Mouse (Mus musculus) inflammation-experienced regulatory T-cells, adult 6 months (primary cell): ENCODE measurements at regions not wholly inside any gene's neighbourhood (a gene's known extent, or its start where the extent isn't known, plus 50 kb on each side); places are given as distances from the start of the nearest gene placed in this dataset.
A peak's percentile ranks its signal among the peaks of the same experiment; 100 is the strongest.
"Not testable (repeated sequence)": the region's sequence is repeated elsewhere in the genome, so short reads cannot be mapped to it uniquely, and the experiment has no call there.

ENCODE experiments used
- ATAC-seq: one replicate; pipeline ENCODE4 v1.8.0; 2017

DNA sequence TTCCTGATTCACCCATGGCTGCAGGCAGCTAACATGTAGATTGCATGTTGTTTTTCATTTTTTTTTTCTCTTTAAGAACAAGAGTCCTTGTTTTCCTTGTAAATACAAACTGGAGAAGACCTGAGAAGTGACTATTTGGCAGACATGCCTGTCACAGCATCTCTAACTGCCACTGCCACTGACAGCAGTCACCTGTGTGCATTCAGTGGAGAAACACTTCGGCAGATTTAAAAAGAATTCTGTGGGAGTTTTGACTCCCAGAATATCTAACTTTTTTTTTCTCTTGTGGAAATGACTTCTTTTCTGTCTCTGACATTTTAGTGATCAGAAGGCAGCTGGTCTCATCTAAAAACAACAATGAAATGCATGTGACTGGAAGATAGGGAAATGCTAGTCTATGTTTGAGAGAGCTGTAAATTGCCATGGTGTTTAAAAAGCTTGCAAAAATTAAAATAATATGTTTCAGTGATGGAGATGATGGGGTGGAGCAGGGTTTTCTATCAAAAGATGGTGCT is 526.0 kb upstream of the Agtr1b start:
- ATAC-seq = no peak

DNA sequence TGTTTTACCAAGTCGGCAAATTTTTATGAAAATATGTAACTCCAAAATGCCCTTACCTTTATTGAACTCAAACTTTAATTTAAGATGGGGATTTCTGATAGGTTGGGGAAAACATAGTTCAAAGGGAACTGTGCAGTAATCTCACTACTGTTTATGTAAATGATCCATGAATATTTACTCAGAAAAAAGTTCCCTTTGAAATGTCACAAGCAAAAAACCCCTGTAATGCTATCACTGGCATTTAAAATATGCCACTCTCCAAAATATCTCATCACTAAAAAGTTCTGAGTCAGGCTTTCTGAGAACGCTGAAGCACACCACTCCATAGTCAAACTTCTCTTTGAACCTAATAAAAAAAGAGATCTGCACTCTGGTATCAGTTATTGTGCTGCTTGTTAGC is 497.3 kb upstream of the Agtr1b start:
- peak; percentile 88 for ATAC-seq

DNA sequence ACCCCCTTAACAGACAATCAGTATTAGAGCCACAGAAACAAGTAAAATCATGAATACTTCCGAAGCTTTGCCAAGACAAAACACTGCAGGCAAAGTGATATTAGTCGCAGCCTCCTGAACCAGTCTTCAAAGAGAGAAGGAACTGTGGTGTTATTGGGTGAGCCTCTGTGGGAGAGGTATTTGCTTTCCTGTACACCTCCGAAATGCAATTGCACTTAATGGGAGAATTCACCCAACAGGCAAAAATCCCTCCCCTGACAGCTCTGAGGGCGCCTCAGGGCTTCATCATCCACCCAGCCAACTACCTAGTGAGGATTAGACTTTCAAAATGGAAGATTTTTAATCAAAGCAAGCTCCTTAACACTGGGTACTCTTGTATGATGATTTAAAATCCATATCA is 464.1 kb upstream of the Agtr1b start:
- ATAC-seq = no peak

DNA sequence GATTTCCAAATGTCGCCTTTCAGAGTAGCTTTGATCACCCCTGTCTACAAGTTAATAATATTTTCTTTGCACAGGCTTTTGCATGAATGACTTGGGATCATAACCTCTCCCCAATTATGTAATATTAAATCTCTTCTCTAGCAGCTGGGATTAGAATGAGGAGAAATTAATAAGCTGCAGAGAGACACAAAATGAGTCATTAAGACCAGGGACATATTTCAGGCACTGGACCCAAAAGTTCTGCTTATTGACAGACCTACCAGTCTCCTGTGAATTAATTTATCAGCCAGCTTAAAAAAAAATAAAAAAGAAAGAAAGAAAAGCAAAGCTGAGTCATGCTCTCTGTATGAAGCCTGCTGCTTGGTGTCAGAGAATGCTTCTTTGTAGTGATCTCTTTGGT is 462.4 kb upstream of the Agtr1b start:
- no peak for ATAC-seq

DNA sequence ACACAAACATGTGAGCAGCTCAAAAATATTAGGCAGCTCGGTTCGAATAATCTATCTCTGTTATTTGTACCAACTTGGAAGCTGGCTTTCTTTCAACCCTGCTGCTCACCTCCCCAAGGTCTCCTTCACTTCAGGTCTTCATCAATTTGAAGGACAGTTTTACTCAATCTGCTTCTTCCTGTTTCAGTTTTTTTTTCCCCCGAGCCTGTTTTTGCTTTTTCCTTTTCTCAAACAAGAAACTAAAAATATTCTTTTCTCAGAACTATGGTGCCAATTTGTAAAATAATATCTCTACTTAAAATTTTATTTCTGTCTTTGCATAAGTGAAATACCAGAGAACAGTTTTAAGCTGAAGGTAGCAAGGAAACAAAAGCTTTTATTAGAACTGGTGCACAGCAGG is 461.8 kb upstream of the Agtr1b start:
- ATAC-seq = no peak

DNA sequence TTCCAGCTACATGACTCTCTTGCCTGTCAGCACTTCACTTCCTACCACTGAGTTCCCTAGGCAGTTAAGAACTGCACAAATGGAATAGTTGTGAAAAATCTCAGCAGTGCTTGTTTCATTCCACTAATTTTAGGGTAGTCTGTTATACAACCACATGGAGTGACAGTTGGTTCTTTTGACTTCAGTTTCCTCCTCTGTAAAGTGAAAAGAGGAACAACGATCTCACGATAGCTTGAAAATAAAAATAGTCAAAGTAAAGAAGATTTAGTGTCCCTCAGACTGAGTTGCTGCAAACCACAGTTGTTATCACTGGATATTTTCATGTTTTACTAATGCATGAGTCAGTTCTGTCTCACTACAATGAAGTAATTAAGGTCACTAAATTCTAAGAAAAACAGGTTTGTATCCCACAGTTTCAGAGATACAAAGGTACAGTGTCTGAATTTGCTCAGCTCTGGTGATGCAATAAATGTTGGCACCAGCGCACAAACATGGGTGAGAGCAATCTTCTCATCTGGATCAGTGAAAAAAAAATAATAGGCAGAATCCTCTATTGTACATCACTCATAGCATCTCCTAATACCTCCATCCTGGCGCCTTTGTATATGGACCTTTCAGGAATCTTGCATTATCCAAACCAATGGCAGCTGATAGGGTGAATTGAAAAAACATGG is 458.8 kb upstream of the Agtr1b start:
- no peak for ATAC-seq

DNA sequence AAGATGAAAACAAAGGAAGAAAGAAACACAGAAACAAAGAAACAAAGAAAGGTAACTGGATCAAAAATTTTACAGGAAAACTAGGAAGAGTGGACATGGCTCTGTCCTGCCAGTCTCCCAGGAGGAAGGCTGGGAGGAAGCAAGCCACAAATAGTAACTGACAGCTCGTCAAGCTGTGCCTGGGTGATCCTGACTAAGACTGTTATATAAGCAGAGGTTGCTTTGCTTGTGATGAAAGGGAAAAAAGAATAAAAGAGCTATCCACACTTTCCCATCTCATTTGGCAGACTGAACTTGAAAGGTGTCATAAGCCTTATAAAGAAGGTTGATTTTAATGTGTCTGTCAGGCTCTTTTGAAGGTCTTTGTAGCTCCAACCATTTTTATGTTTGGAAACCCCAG is 455.2 kb upstream of the Agtr1b start:
- no peak for ATAC-seq

DNA sequence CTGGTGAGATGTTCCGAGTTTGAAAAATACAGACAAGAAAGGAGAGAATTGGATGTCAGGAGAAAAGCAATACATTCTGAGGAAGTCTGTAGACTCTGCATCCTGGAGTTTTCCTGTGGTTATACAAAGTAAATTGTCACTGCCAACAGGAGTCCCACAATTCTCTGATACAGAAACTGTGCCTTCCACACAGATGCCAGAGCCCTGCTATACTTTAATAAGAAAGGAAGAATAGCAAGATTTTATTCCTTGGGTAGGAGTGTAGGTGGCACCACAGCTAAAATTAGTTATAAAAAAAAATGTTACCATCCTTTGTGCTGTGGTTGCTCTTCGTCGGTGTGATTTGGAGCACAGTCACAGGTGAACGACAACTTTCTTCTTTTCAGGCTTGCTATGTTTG is 454.7 kb upstream of the Agtr1b start:
- no peak for ATAC-seq

DNA sequence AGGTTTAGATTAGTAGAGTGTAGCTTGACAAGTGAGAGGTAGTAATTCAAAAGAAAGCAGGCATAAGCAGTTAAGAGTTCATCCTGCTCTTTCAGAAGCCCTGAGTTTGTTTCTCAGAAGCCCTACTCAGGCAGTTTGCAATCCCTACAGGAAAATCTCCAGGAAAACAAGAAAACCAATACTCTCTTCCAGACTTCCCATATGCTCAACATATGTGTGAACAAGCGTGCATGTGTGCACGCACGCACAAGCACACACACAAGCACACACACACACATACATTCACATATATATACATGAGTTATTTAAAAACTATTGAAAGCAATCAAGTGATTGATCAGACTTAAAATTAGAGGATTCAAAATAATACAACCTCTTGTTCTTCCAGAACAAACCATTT is 453.1 kb upstream of the Agtr1b start:
- no peak for ATAC-seq

DNA sequence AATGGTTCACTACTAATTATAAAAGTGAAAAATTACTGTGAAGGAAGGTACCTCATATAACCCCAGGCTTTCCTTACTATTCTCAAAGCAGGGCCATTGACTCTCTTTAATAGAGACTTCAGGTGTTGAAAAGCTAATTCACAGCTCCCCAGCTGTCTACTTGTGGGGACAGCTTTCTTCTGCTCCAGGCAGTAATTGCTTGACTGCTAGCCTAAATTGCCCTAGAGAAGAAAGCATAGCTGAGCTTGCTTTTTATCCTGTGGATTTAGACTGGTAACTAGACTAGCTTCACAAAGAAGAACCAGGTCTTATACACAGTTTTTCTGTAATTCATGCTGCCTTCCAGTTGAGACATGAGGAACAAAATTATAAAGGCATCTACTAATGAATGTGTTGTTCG is 452.6 kb upstream of the Agtr1b start:
- ATAC-seq = no peak

DNA sequence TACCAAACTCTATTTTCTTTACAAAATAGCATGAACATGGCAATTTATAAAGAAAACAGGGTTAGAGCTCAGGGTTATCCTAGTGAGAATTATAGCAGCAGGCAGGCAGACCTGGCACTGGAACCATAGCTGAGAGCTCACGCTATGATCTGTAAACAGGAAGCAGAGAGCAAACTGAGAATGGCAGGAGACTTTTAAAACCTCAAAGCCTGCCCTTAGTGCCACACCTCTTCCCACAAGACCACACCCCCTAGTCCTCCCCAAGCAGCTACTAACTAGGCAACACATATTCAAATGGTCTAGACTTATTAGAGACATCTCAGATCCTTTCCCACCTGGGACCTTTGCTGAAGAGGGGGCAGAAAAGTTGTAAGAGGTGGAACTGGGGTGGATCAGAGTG is 449.6 kb upstream of the Agtr1b start:
- peak; percentile 57 for ATAC-seq

DNA sequence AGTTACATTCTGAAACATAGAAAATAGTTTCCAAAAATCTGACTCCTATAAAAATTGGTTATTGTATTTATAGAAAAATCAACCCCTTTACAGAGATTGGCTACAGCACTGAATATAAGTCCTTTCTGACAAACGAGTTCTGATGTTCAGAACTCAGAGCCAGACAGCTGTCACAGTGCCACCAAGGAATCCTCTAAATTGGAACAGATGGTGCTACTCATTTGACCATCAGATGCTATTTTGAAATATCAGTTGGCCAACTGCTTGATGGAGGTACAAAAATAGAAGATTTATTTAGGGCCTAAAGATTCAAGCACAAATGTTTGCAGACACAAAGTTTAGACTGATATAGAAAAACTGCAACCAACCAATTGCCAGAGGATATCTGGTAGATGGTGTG is 427.3 kb upstream of the Agtr1b start:
- ATAC-seq = no peak

DNA sequence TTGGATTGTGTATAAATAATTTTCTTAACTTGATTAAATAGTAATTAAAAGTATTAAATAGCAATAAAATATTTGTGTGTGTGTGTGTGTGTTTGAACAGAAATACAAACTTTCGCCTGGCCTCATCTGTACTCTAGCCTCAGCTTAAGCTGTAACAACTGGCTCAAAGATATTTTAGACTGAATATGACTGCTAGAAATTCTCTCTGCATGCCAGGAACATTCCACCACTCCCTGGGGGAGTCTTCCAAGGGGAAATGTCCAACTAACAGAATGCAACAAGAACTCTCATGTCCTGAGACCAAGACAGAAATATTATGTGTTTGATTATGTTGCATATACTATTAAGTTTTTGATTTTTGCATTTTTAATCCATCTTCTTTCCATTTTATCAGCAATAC is 425.5 kb upstream of the Agtr1b start:
- no peak for ATAC-seq

DNA sequence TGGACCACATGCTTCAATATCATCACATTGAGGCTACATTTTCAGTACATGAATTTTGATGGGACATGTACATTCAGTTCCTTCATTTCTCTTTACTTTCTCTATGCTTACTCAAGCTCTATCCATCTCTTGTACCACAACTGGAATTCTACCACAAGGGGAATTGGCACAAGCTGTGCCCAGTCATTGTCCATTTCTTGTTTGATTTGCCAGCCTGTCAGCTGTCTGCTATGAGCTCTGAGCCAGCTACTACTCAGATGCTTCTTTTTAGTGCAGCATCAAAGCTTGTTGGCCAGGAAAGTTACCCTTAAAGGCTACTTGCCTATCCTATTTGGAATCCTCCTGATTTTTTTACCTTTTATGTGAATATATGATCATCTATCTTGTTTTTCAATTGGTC is 410.9 kb upstream of the Agtr1b start:
- no peak for ATAC-seq

DNA sequence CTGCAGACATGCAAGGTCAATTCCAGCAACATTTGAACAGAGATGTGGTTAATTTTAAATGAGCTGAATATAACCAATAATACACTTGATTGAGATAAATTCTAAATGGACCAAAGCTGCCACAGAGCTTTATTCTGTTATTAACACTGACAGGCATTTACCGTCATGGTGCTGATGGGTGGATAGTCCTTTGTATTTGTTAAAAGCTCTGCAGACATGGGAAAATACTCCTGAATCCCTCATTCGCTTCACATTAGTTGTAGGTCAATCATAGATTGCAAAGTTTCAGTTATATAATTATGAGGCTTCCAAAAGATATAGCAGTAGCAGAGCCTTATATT is 410.0 kb upstream of the Agtr1b start:
- no peak for ATAC-seq

DNA sequence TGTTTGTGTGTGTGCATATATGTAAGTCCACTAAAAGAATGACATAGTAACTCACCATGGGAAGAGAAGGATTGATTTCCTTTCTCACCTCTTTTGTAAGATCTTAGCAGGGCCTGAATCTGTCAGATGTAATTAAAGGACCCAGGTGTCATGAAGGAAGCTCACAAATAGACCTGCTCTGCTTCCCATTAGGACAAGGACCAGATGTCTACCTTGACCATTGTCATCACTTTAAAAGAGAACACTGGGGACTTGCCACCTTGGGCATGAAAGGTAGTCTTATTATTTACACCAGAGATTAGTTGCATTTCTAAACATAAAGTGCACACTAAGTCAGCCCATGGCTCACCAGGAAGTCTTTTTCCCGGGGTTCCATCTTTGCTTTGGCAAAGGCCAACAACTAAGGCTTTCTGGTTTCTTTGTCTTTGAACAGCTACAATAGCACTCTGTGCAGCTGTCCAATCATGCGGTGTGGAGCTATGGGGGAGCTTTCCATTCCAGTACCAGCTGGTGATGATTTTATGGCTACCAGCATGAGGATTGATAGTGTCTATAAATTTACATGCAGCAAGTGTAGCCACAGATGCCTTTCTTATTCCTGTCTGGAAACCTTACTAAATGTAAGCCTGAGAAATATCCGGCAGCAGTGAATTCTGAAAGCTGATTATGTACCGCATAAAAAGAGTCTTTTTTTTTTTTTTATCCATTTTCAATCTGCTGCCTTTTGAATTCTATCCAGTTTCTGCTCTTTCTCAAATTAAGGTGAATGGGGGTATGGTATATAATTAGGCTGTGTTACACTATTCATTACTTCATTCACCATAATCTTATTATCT is 409.4 kb upstream of the Agtr1b start:
- no peak for ATAC-seq

DNA sequence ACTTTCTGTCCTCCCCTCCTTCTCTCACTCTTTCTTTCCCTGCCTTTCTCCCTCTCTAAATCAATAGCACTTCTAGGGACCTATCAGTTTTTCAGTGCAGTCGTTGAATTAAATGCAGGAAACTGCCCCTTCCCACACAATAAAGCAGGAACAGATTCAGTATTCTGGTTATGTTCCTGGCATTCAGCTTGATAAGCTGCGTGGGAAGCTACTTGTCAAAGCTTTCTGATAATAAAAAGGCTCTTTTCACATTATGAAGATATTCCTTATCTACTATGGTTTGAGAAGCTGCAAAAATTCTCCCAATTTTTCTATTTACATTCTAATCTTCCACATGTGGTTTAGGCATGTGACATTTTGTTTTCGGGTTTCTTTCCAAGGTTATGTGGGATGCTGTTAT is 367.3 kb upstream of the Agtr1b start:
- ATAC-seq = no peak

DNA sequence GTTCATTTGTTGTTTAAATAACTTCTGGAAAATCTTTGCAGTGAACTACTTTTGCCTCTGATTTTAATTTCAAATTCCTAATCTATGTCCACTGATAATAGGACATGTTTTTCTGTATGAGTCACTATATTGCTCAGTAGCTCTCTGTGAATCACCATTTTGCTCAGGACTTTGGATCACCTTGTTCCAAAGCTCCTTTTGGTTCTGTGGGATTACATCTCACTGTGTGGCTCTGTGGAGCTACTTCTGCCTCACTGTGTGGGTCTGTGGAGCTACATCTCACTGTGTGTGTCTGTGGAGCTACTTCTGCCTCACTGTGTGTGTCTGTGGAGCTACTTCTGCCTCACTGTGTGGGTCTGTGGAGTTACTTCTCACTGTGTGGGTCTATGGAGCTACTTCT is 365.0 kb upstream of the Agtr1b start:
- ATAC-seq = no peak

DNA sequence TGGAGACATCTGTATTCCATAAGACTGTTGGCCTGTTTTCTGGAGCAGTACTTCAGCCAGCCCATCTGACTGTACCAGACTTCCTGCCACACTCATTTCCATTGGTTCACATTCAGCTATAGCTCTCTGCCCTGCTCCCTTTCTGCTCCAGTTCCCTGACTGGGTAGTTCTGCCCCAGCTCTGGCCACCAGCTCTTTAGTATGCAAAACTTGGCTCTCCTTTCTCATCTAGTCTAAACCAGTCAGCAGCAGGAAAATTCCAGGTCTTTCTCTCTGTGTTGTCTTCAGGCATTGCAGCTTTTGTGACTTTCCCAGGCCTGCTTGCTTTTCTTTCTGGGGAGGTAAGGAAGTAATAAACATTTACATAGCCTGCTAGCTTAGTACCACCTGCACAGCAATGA is 363.5 kb upstream of the Agtr1b start:
- no peak for ATAC-seq

DNA sequence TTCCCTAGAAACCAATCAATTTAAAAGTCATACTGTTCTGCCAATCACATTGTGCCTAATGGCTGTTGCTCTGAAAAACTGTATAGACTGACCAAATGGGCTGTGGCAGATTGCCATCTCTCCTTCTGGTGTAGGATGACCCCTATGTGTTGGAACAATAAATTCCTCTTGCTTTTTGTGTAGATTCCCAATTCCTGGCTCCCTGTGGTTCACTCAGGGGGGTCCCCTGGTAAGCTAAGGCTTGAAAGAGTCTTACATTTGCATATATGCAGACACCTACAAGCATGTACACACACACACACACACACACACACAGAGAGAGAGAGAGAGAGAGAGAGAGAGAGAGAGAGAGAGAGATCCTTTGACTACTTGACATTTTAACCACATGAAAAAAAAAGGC is 362.8 kb upstream of the Agtr1b start:
- not testable (repeated sequence) for ATAC-seq

DNA sequence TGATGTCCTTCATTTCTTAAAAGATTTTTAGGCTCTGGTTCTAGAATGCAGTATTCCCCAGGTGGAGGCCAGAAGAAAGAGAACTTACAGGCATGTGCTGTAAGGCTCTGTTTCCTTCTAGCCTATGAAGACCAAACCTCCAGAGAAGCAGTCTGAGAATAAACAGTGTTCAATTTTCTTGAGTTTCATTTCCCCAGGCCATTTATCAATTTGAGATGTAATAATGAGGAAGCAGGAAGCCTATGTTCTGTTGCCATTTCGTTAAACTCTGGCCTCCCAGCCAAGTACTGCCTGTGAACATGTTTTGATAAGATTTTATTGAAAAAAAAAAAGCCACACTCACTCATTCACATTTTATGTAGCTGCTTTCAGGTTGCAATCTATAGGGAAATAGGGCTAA is 347.7 kb upstream of the Agtr1b start:
- no peak for ATAC-seq

DNA sequence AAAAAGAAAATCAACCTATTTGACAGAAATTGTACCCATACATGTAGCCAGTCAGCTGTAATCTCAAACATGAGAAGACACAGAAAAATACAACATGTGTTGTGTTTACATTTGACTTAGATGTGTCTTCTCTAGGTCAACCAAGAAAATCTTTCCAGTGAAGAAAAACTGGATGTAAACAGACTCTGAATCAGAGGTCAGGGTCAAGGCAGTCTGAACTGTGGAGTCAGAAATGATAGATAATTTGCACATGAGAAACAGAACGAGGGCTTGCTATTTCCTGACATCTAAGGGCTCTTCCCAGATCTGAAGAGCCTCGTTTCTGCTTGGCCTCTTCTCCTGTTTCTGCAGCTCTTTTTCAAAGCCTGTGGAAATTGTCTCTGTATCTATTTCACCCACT is 342.7 kb upstream of the Agtr1b start:
- ATAC-seq = no peak

DNA sequence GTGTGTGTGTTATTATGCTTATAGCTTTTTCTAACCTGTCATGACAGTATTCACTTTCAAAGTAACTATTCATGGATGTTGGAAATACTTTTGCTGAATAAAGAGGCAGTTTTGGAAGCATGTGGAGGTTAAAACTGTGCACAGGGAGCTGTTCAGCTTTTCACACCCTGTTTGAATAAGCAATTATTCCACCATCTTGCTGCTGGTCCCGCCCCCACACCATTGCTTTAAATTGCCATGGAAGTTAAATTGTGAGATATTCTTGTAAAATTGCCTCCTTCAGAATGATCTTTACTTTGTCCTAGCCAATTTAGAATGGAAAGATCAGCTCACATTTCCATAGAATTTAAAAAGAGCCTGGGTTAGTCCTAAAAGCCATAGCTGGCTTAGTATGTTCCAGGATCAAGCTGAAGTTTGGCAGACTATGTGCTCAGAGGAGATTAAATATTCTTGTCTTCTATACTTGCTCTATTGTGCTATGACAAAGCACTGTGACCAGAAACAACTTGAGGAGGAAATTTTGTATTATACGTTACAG is 328.4 kb upstream of the Agtr1b start:
- ATAC-seq = no peak

DNA sequence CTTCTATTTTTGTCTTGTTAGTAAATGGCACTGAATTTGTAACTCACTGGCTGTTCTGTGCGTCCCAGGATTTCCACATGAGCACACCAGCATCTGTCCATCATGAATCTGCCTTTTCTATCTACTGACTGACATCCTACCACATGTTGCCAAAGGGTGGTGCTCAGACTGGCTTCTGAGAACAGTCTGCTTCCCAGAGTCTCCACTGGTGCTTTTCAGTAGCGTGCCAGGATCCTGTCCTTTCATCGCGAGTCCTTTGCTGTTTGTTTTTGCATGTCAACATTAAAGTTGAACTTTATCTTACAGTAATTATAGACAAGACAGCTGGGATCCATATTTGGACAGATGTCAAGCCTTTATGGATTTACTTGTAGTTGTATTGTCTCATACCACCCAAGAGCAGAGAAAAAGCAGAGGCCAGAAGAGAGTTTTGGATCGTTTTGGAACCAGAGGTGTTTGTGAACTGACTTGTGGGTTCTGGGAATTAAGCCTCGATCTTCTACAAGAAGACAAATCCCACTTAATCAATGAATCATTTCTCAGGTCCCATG is 314.0 kb upstream of the Agtr1b start:
- no peak for ATAC-seq
